20 mouse cellular contexts compared by ENCODE assay signal in genomic region chr2:129246924-129247323, GRCm38 (mm10).
"Had no signal": no experiment of that assay in that cellular context is flagged by ENCODE, and none has a peak within 500 bp of the region (broad histone marks: within the 10 kb centered on the region; RNA-seq: fewer than 3 reads in every experiment).

No protein-coding gene starts in this region.

- H3K4me3 ChIP-seq: layer of hippocampus, adult 2 months; limb, embryonic 10.5 days; limb, embryonic 13.5 days; midbrain, embryonic 12.5 days; midbrain, embryonic 15.5 days; neural tube, embryonic 12.5 days; neural tube, embryonic 15.5 days had no signal

- H3K4me1 ChIP-seq: midbrain, embryonic 12.5 days; midbrain, embryonic 15.5 days; neural tube, embryonic 12.5 days; neural tube, embryonic 15.5 days had no signal

- H3K9ac ChIP-seq: limb, embryonic 13.5 days; liver, embryonic 14.5 days; liver, postnatal 0 days; lung, embryonic 14.5 days; midbrain, embryonic 12.5 days; midbrain, embryonic 15.5 days; neural tube, embryonic 12.5 days; neural tube, embryonic 15.5 days had no signal

- H3K27me3 ChIP-seq: limb, embryonic 13.5 days; midbrain, embryonic 12.5 days; midbrain, embryonic 15.5 days; neural tube, embryonic 12.5 days; neural tube, embryonic 15.5 days had no signal

- H3K27ac ChIP-seq: layer of hippocampus, adult 2 months; limb, embryonic 10.5 days; limb, embryonic 13.5 days; liver, embryonic 14.5 days; macrophage; midbrain, embryonic 12.5 days; midbrain, embryonic 15.5 days; neural tube, embryonic 12.5 days; neural tube, embryonic 15.5 days had no signal

- H3K9me3 ChIP-seq: limb, embryonic 10.5 days; limb, embryonic 13.5 days; midbrain, embryonic 12.5 days; midbrain, embryonic 15.5 days; neural tube, embryonic 12.5 days; neural tube, embryonic 15.5 days had no signal

- ATAC-seq: liver, postnatal 0 days; lung, postnatal 0 days; midbrain, embryonic 15.5 days had no signal

- DNase-seq: layer of hippocampus, adult 9-11 months; liver; liver, postnatal 0 days; lung, embryonic 14.5 days; right cerebral cortex, adult 18-20 months; right cerebral cortex, postnatal 14 days; right cerebral cortex, postnatal 4 days; spleen, adult 18-20 months; thymus, adult 18-20 months; thymus, postnatal 4 days had no signal

- H3K4me2 ChIP-seq: limb, embryonic 13.5 days; lung, embryonic 14.5 days; midbrain, embryonic 12.5 days; midbrain, embryonic 15.5 days; neural tube, embryonic 12.5 days; neural tube, embryonic 15.5 days had no signal

- H3K36me3 ChIP-seq: limb, embryonic 10.5 days; limb, embryonic 13.5 days; midbrain, embryonic 12.5 days; midbrain, embryonic 15.5 days; neural tube, embryonic 12.5 days; neural tube, embryonic 15.5 days had no signal
